Mouse (Mus musculus) thymus, adult 2 months (tissue): ENCODE results near the gene Kdelr1. TPM values are rescaled to one million over a fixed set of nuclear protein-coding genes. Genes with fewer than 3 reads are reported as not detected.
A peak's percentile ranks its signal among the peaks of the same experiment; 100 is the strongest.
"Not testable (repeated sequence)": the region's sequence is repeated elsewhere in the genome, so short reads cannot be mapped to it uniquely, and the experiment has no call there.

Experiments
- DNase-seq: peaks from one replicate; pipeline ENCODE4 v3.0.0; 2021
- H3K27ac ChIP-seq: fragments of 200-500 bp; 2 replicates; pipeline ENCODE4 v1.5.1; 2012; ENCODE audit warnings: low read length, control low read depth; ENCODE audit not compliant: control insufficient read depth, insufficient read depth
- H3K27me3 ChIP-seq: fragments of 200-500 bp; 2 replicates; pipeline ENCODE4 v1.6.1; 2012; ENCODE audit warnings: mild to moderate bottlenecking, low read length, moderate library complexity, mixed read lengths; ENCODE audit not compliant: control insufficient read depth, insufficient read depth
- H3K36me3 ChIP-seq: fragments of 200-500 bp; 2 replicates; pipeline ENCODE4 v1.6.1; 2012; ENCODE audit warnings: mild to moderate bottlenecking, low read length, moderate library complexity; ENCODE audit not compliant: control insufficient read depth, insufficient read depth
- H3K4me1 ChIP-seq: fragments of 200-500 bp; replicated peaks from 2 replicates; pipeline ENCODE4 v1.6.1; 2012; ENCODE audit warnings: low read length; ENCODE audit not compliant: control insufficient read depth, insufficient read depth
- H3K4me3 ChIP-seq: fragments of 200-500 bp; 2 replicates; pipeline ENCODE4 v1.5.1; 2012; ENCODE audit warnings: mild to moderate bottlenecking, low read length, control low read depth, moderate library complexity; ENCODE audit not compliant: control insufficient read depth, insufficient read depth
- CTCF ChIP-seq: fragments of 200-500 bp; IDR thresholded peaks from 2 replicates; pipeline ENCODE4 v1.5.1; 2012; ENCODE audit warnings: mild to moderate bottlenecking, control low read depth, low read length, moderate library complexity, borderline replicate concordance; ENCODE audit not compliant: control insufficient read depth, poor library complexity, insufficient read depth; ENCODE audit errors: extremely low read depth
- POLR2A ChIP-seq: fragments of 200-500 bp; IDR thresholded peaks from 2 replicates; pipeline ENCODE4 v1.6.1; 2012; ENCODE audit warnings: mild to moderate bottlenecking, low read length, control low read depth, moderate library complexity; ENCODE audit not compliant: control insufficient read depth, poor library complexity, insufficient read depth; ENCODE audit errors: extremely low read depth
- WGBS: fragments of 180-500 bp; shearing (Covaris S2); methylation state at CpG from one replicate; pipeline ENCODE4 v1.1.7; 2018; 5-methylcytosine and 5-hydroxymethylcytosine counted together
- polyA plus RNA-seq: library from polyadenylated mRNA; depleted of rRNA; stranded (reverse); fragments of >200 nt; gene quantifications from 2 replicates; pipeline ENCODE4 v1.2.3, GENCODE M21; 2012

Gene Kdelr1
- polyA plus RNA-seq, 1 experiment = 226 TPM

- Histone ChIP-seq H3K4me3 (no peak overlapping the region), H3K27me3 (peaks cover 10% of the 10 kb centered on the region; the same call in 1 of the 2 replicates)
- WGBS = 79% methylated on average over 8 of the region's 8 CpGs
These were observed 3.4 kb upstream of the Kdelr1 start for GRCm38 (mm10) chr7:45869107-45869670.

GRCm38 (mm10) chr7:45869787-45870186 lies 2.8 kb upstream of the Kdelr1 start:
- Histone ChIP-seq H3K4me1 (peaks cover 23% of the 10 kb centered on the region), H3K27ac (no peak overlapping the region), H3K27me3 (peaks cover 10% of the 10 kb centered on the region; the same call in 1 of the 2 replicates), H3K4me3 (no peak overlapping the region), H3K36me3 (no peaks in the 10 kb centered on the region)
- DNase-seq = no peak
- WGBS = 15% methylated on average over 14 of the region's 14 CpGs
- TF ChIP-seq POLR2A (no peak), CTCF (no peak)

More at GRCm38 (mm10) chr7:45869107-45869670, 3.4 kb upstream of the Kdelr1 start:
- Histone ChIP-seq H3K36me3 (no peaks in the 10 kb centered on the region), H3K4me1 (peaks cover 20% of the 10 kb centered on the region), H3K27ac (no peak overlapping the region)
- no peak for TF ChIP-seq CTCF
- TF ChIP-seq POLR2A = no peak
- DNase-seq = no peak

GRCm38 (mm10) chr7:45870282-45871058 lies 2.1 kb upstream of the Kdelr1 start:
- no peak overlapping the region for H3K4me3 ChIP-seq
- peak; percentile 13 for DNase-seq
- 5% methylated on average over 30 of the region's 30 CpGs for WGBS

GRCm38 (mm10) chr7:45873061-45873947 lies 732 bp downstream of the Kdelr1 start:
- Histone ChIP-seq H3K4me1 (peaks cover 14% of the 10 kb centered on the region), H3K36me3 (peaks cover 15% of the 10 kb centered on the region), H3K27me3 (peaks cover 10% of the 10 kb centered on the region; the same call in 1 of the 2 replicates), H3K4me3 (peak overlapping the region; percentile 69), H3K27ac (peak overlapping the region; percentile 11; the same call in 1 of the 2 replicates)
- 3% methylated on average over 28 of the region's 28 CpGs for WGBS
- TF ChIP-seq POLR2A (no peak), CTCF (peak; percentile 42; the same call in 1 of the 2 replicates)
- DNase-seq = peak; percentile 66

More at GRCm38 (mm10) chr7:45870282-45871058, 2.1 kb upstream of the Kdelr1 start:
- H3K27me3 ChIP-seq = peaks cover 10% of the 10 kb centered on the region; the same call in 1 of the 2 replicates
- H3K4me1 ChIP-seq = peaks cover 27% of the 10 kb centered on the region
- no peaks in the 10 kb centered on the region for H3K36me3 ChIP-seq
- 0 out of 2 replicates have a peak, but pooled peaks have one; percentile 12 for TF ChIP-seq CTCF
- no peak for TF ChIP-seq POLR2A
- no peak overlapping the region for H3K27ac ChIP-seq

GRCm38 (mm10) chr7:45876895-45877294 lies 4.3 kb downstream of the Kdelr1 start:
- TF ChIP-seq CTCF = no peak
- TF ChIP-seq POLR2A = no peak
- H3K36me3 ChIP-seq = peaks cover 35% of the 10 kb centered on the region
- H3K4me1 ChIP-seq = peaks cover 14% of the 10 kb centered on the region
- H3K4me3 ChIP-seq = no peak overlapping the region
- no peak for DNase-seq
- WGBS = 90% methylated on average over 7 of the region's 7 CpGs
- no peaks in the 10 kb centered on the region for H3K27me3 ChIP-seq
- no peak overlapping the region for H3K27ac ChIP-seq

GRCm38 (mm10) chr7:45878278-45878677 lies 5.7 kb downstream of the Kdelr1 start, which contains the start of gene Grin2d:
Gene Grin2d, minus strand, starts transcription at chr7:45878378.
- DNase-seq = not testable (repeated sequence)
- WGBS = 25% methylated on average over 1 of the region's 1 CpGs
- H3K36me3 ChIP-seq = peaks cover 47% of the 10 kb centered on the region

More at GRCm38 (mm10) chr7:45878278-45878677, 5.7 kb downstream of the Kdelr1 start, which contains the start of gene Grin2d:
- H3K4me1 ChIP-seq = peaks cover 14% of the 10 kb centered on the region
- not testable (repeated sequence) for H3K27me3 ChIP-seq, H3K27ac ChIP-seq, H3K4me3 ChIP-seq
